ENCODE assay signal across 8 mouse cellular contexts in the genomic region with DNA sequence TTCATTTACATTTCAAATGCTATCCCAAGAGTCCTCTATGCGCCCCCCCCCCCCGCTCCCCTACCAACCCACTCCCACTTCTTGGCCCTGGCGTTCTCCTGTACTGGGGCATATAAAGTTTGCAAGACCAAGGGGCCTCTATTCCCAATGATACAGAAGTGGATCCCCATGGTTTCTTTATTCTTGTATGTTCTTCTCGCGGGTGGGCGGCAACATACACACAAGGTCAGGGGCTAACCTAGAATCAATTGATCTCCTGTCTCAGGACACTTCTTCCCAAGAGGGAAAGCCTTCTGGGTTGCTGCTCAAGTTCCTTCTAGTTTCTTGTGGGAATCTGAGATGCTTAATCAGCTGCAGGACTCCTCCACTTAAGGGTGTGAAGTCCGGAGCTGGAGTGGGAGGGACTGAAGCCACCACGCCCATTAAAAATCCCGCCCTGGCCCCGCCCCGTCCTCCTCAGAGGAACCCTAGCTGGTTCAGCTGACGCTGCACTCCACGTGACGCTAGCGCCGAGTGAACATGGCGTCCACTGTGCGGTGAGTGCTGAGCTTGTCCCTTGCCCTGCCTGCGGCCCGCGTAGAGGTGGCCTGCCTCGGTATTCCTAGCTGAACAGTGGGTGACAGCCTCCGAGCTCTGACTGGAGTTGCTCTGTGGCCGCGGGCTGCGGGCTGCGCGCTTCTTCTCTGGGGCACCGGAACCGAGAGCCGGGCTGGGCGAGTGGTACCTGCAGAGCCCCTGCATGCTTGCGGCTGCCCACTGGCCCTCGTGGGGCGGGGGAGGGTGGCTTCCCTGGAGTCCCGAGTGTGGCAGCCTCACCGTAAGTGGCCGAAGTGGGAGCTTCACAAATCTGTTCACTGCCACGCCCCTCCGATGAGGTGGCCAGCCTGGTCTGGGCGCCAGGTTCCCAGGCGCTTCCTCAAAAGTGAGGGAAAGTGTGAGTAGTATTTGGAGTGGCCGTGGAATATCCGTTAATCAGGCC. TPM values are rescaled to one million over a fixed set of nuclear protein-coding genes. Genes with fewer than 3 reads are reported as not detected.
DNase-seq lines count a peak whose midpoint lies in the region; ATAC-seq and TF ChIP-seq lines count a peak whose summit lies in the region.

A gene (plus strand): TSS at position 461 of the 979 bp plus-strand sequence.

- H3K9ac ChIP-seq in forebrain, embryonic 15.5 days (replicated peaks) = peak within 1 kb of the TSS; percentile 71
- H3K9ac ChIP-seq in lung, embryonic 15.5 days = peak within 1 kb of the TSS; percentile 89

- H3K27me3 ChIP-seq in G1E (ENCODE audit: insufficient read depth, low read length) = peaks cover 11% of the 10 kb centered on the region
- H3K27me3 ChIP-seq in forebrain, embryonic 15.5 days = no peaks in the 10 kb centered on the region
- peaks cover 8% of the 10 kb centered on the region; the same call in 1 of the 2 replicates for H3K27me3 ChIP-seq in lung, embryonic 15.5 days

- WGBS in forebrain, embryonic 15.5 days = 7% methylated on average over 44 of the region's 44 CpGs
- 5% methylated on average over 44 of the region's 44 CpGs for WGBS in lung, embryonic 15.5 days

- no peaks in the 10 kb centered on the region for H3K9me3 ChIP-seq in G1E (replicated peaks)
- no peaks in the 10 kb centered on the region for H3K9me3 ChIP-seq in forebrain, embryonic 15.5 days
- no peaks in the 10 kb centered on the region for H3K9me3 ChIP-seq in lung, embryonic 15.5 days

- DNase-seq in G1E (ENCODE audit: low spot score) = peak; percentile 89
- peak; percentile 73 for DNase-seq in cerebellum, adult 11-12 months
- peak; percentile 65 for DNase-seq in heart, postnatal 25 days (ENCODE audit: low spot score)
- DNase-seq in layer of hippocampus, adult 2 months (ENCODE audit: low spot score in 2 of 2) = peak; percentile 75 to 85
- DNase-seq in ovary, adult 18-20 months (ENCODE audit: low spot score) = peak; percentile 80
- DNase-seq in thymus, postnatal 0 days (ENCODE audit: low spot score) = peak; percentile 81

- H3K4me3 ChIP-seq in G1E (ENCODE audit: low read depth, low read length) = peak within 1 kb of the TSS; percentile 93
- peak within 1 kb of the TSS; percentile 87 for H3K4me3 ChIP-seq in forebrain, embryonic 15.5 days
- H3K4me3 ChIP-seq in layer of hippocampus, adult 2 months = peak within 1 kb of the TSS; percentile 98
- H3K4me3 ChIP-seq in lung, embryonic 15.5 days = peak within 1 kb of the TSS; percentile 95

- peaks cover 15% of the 10 kb centered on the region for H3K4me1 ChIP-seq in G1E (ENCODE audit: insufficient read depth, low read depth, low read length)
- H3K4me1 ChIP-seq in forebrain, embryonic 15.5 days = peaks cover 19% of the 10 kb centered on the region
- H3K4me1 ChIP-seq in lung, embryonic 15.5 days = peaks cover 7% of the 10 kb centered on the region

- peak; percentile 92 for ATAC-seq in G1E (ENCODE audit: extremely low read depth, insufficient number of reproducible peaks, low FRiP score, poor library complexity, severe bottlenecking)
- peak; percentile 96 for ATAC-seq in forebrain, embryonic 15.5 days (replicated peaks)
- peak; percentile 95 for ATAC-seq in lung, embryonic 15.5 days (ENCODE audit: borderline replicate concordance, extremely low read depth, low FRiP score, low TSS enrichment)

- H3K4me2 ChIP-seq in forebrain, embryonic 15.5 days (replicated peaks) = peak within 1 kb of the TSS; percentile 90
- peak within 1 kb of the TSS; percentile 78 for H3K4me2 ChIP-seq in lung, embryonic 15.5 days

- no peak for TF ChIP-seq CTCF in G1E (IDR thresholded peaks at IDR 0.05; ENCODE audit: low read depth, low read length)
- TF ChIP-seq CTCF in layer of hippocampus, adult 2 months (conservative IDR thresholded peaks at IDR 0.05) = no peak

- peaks cover 22% of the 10 kb centered on the region for H3K36me3 ChIP-seq in G1E (replicated peaks)
- H3K36me3 ChIP-seq in forebrain, embryonic 15.5 days = no peaks in the 10 kb centered on the region
- H3K36me3 ChIP-seq in lung, embryonic 15.5 days = no peaks in the 10 kb centered on the region

- intact Hi-C loops in heart, postnatal 25 days (cut with DNase I) = no loop called here

- no peak within 1 kb of the TSS for H3K27ac ChIP-seq in forebrain, embryonic 15.5 days (replicated peaks)
- H3K27ac ChIP-seq in layer of hippocampus, adult 2 months = peak within 1 kb of the TSS; percentile 84
- no peak within 1 kb of the TSS for H3K27ac ChIP-seq in lung, embryonic 15.5 days

RNA-seq across cellular contexts. Expression of the gene that starts here (rescaled TPM):
- total RNA-seq in G1E (2014; fragmentation: Nextera tagmentation) = 12.2 and 12.7 TPM in 2 replicates
- total RNA-seq in G1E (2017) = 51.0 and 53.2 TPM in 2 replicates
- 10.0 and 11.1 TPM in 2 replicates for polyA plus RNA-seq in G1E (2012)
- 51.4 and 51.7 TPM in 2 replicates for polyA plus RNA-seq in forebrain, embryonic 15.5 days (2015; fragmentation: Nextera tagmentation; extraction: Ambion mirVana)
- 10 to 100 TPM; 22.9 to 23.4 TPM for total RNA-seq in heart, postnatal 25 days (2021)
- total RNA-seq in layer of hippocampus, adult 2 months (2021) = 10 to 100 TPM; 31.4 to 31.8 TPM
- 67.5 and 67.6 TPM in 2 replicates for polyA plus RNA-seq in lung, embryonic 15.5 days (2015; fragmentation: Nextera tagmentation; extraction: Ambion mirVana)
- polyA plus RNA-seq in thymus, postnatal 0 days (2015; fragmentation: Nextera tagmentation; extraction: Ambion mirVana) = 79.5 and 82.5 TPM in 2 replicates
